Mouse (Mus musculus): Measurements from ENCODE around the gene Tmem88b.

Gene Tmem88b

GRCm38 (mm10) chr4:155785819-155786218 is at the start of gene Tmem88b:
Tmem88b (minus strand) TSS chr4:155785874.
- CTCF ChIA-PET, result interaction anchor here in 2 of 4 experiments (0.6 to 1.1 kb wide), 2 partner anchors 9 to 213 kb away, joined by 3 read pairs; no protein-coding TSS in a partner anchor
- POLR2A ChIA-PET, result interaction anchor here in 2 of 4 experiments (1.5 to 3.1 kb wide), 5 partner anchors 8 to 64 kb away, joined by 4 to 15 read pairs (median 6); partner anchors contain the start of genes Mrpl20 (in 1 of the 2) and Vwa1 (in 1 of the 2)

DNA sequence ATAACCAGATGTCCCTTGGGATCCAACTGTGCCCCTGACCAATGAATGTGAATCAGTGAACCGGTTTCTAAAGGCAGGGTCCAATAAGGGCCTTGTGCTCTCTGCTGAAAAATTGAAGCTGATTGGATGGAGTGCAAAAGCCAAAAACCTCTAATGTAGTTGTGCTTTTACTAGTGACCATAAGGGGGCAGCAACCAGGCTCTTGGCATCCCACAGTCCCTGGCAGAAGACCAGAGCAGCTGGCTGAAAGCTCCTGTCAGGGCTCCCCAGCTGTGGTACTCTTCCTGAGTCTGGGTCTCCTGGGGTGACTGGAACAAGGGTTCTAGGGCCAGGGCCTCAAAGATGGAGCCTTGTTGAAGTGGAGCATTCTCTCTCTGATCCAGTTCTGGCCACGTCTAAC is 48.2 kb upstream of the Tmem88b start:
- ChIA-PET CTCF (interaction anchor here (0.5 to 1.6 kb wide), 46 partner anchors 8 to 276 kb away, joined by 3 to 13 read pairs (median 4); partner anchors contain the start of genes Mrpl20 (in 2 of the 4), 9430015G10Rik (in 1 of the 4), Acap3 (in 1 of the 4) and Cptp (in 1 of the 4)), POLR2A (interaction anchor here (0.6 to 4.2 kb wide), 38 partner anchors 8 to 585 kb away, joined by 3 to 19 read pairs (median 4); partner anchors contain the start of genes Acap3 (in 2 of the 4), Ccnl2 (in 2 of the 4), Dvl1 (in 2 of the 4) and Pusl1 (in 2 of the 4))

GRCm38 (mm10) chr4:155833234-155833633 is 47.6 kb upstream of the Tmem88b start:
- ChIA-PET POLR2A (interaction anchor here in 3 of 4 experiments (0.7 to 4.2 kb wide), 32 partner anchors 8 to 402 kb away, joined by 3 to 19 read pairs (median 4); partner anchors contain the start of genes Acap3 (in 2 of the 3), Ccnl2 (in 2 of the 3), Dvl1 (in 2 of the 3) and Pusl1 (in 2 of the 3)), CTCF (interaction anchor here in 3 of 4 experiments (0.6 to 1.6 kb wide), 35 partner anchors 8 to 276 kb away, joined by 3 to 13 read pairs (median 4); partner anchors contain the start of genes 9430015G10Rik (in 1 of the 3), Acap3 (in 1 of the 3), Cptp (in 1 of the 3) and Dvl1 (in 1 of the 3))

DNA sequence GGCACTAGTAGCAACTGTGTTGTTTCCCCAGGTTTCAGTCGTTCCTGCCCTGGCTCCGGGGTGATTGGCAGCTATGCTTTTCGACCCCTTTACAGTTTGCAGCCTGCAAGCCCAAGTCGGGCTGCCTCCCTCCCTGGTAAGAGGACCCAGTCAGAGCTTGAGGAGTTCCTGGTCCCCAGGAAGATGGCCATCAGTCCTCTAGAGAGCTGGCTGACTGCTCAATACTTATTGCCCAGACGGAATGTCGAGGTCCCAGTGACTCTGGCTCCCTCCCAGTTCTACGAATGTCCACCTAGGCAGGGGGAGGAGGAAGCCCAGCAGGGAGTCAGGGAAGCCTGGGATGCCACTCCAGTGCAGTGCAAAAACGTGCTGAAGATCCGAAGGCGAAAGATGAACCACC is 46.6 kb upstream of the Tmem88b start:
- CTCF ChIA-PET, result interaction anchor here in 2 of 4 experiments (0.9 to 1.8 kb wide), 4 partner anchors 9 to 30 kb away, joined by 3 to 8 read pairs (median 4); partner anchors contain the start of gene Mrpl20 (in 1 of the 2)
- POLR2A ChIA-PET, result interaction anchor here in 3 of 4 experiments (0.9 to 12.6 kb wide), 13 partner anchors 8 to 115 kb away, joined by 3 to 236 read pairs (median 6); partner anchors contain the start of genes Ccnl2 (in 2 of the 3), Acap3 (in 1 of the 3), Cptp (in 1 of the 3) and Ints11 (in 1 of the 3)

DNA sequence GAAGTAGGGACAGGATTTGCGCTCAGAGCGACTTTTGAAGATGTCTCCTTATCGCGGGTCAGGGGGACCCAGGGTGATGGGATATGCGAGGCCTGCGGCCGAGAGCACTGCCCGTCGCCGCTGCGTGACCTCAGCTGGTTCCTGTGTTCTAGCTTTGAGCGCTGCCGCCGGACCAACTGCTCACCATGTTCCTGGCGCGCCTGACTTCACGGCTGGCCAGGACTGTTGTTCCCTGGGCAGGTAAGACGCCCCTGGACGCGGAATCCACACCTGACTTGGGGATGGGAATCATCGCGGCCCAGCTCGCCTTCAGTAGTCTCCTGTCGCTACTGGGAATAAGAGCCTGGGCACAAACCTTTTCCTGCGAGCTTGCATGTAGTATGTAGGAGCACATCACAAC is 46.2 kb upstream of the Tmem88b start:
- ChIA-PET CTCF (interaction anchor here in 3 of 4 experiments (0.6 to 1.8 kb wide), 5 partner anchors 10 to 319 kb away, joined by 3 to 8 read pairs (median 4); partner anchors contain the start of gene Mrpl20 (in 1 of the 3)), POLR2A (interaction anchor here in 3 of 4 experiments (0.6 to 12.6 kb wide), 20 partner anchors 9 to 372 kb away, joined by 3 to 236 read pairs (median 4); partner anchors contain the start of genes Ccnl2 (in 2 of the 3), Mrpl20 (in 2 of the 3), 9430015G10Rik (in 1 of the 3) and Acap3 (in 1 of the 3))

- ChIA-PET CTCF (interaction anchor here in 3 of 4 experiments (0.6 to 1.8 kb wide), 6 partner anchors 10 to 318 kb away, joined by 3 to 8 read pairs (median 4); partner anchors contain the start of gene Mrpl20 (in 1 of the 3)), POLR2A (interaction anchor here in 3 of 4 experiments (0.6 to 12.6 kb wide), 21 partner anchors 9 to 373 kb away, joined by 3 to 236 read pairs (median 4); partner anchors contain the start of genes Ccnl2 (in 2 of the 3), Mrpl20 (in 2 of the 3), 9430015G10Rik (in 1 of the 3) and Acap3 (in 1 of the 3))
Observed at GRCm38 (mm10) chr4:155831205-155831766, 45.6 kb upstream of the Tmem88b start, which contains the start of gene Aurkaip1. Aurkaip1 (plus strand) TSS chr4:155831272.

GRCm38 (mm10) chr4:155830596-155830995 is 44.9 kb upstream of the Tmem88b start:
- POLR2A ChIA-PET, result interaction anchor here in 1 of 4 experiments (1.2 to 12.6 kb wide), 5 partner anchors 9 to 127 kb away, joined by 4 to 236 read pairs (median 15); partner anchors contain the start of genes Ccnl2, Mrpl20 and Ssu72
- CTCF ChIA-PET, result interaction anchor here in 2 of 4 experiments (0.5 to 0.6 kb wide), 2 partner anchors 33 to 201 kb away, joined by 3 to 7 read pairs; no protein-coding TSS in a partner anchor

GRCm38 (mm10) chr4:155829866-155830265 is 44.2 kb upstream of the Tmem88b start:
- ChIA-PET POLR2A (interaction anchor here in 1 of 4 experiments (1.2 to 12.6 kb wide), 5 partner anchors 8 to 126 kb away, joined by 4 to 236 read pairs (median 15); partner anchors contain the start of genes Ccnl2, Mrpl20 and Ssu72), CTCF (no interaction called here)

DNA sequence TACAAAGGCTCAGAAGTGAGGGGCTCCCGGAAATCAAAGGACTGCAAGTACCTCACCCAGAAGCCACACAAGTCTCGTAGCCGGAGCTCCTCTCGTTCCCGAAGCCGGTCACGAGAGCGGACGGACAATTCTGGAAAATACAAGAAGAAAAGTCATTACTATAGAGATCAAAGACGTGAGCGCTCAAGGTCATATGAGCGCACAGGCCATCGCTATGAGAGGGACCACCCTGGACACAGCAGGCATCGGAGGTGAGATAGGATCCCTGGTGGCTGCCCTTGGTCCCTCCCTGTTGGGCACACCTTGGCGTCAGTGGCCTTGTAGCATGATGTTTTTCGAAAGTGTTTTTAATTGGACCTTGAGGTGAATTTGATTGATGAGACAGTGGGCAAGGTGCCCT is 37.8 kb upstream of the Tmem88b start:
- ChIA-PET CTCF (interaction anchor here in 2 of 4 experiments (0.5 to 2.2 kb wide), 3 partner anchors 10 to 81 kb away, joined by 4 to 6 read pairs (median 5); partner anchors contain the start of gene Ccnl2 (in 1 of the 2)), POLR2A (interaction anchor here in 3 of 4 experiments (0.6 to 12.6 kb wide), 14 partner anchors 10 to 222 kb away, joined by 3 to 236 read pairs (median 5); partner anchors contain the start of genes Ccnl2 (in 2 of the 3), Acap3 (in 1 of the 3), Mrpl20 (in 1 of the 3) and Mxra8 (in 1 of the 3))

DNA sequence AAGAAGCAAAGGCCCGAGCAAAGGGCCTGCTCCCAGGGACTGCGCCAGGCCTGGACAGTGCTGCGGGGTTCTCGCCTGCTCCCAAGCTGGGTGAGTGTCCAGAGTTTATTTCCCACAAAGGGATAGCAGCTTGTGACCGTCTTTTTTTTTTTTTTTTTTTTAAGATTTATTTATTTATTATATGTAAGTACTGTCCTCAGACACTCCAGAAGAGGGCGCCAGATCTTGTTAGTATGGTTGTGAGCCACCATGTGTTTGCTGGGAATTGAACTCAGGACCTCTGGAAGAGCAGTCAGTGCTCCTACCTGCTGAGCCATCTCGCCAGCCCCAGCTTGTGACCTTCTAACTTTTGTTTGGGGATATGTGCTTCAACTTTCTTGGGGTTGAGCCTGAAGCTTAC is 35.4 kb upstream of the Tmem88b start:
- POLR2A ChIA-PET, result interaction anchor here in 2 of 4 experiments (0.6 to 12.6 kb wide), 4 partner anchors 10 to 271 kb away, joined by 3 to 236 read pairs (median 9); partner anchors contain the start of genes Aurkaip1 (in 1 of the 2), Ccnl2 (in 1 of the 2) and Mrpl20 (in 1 of the 2)
- CTCF ChIA-PET, result interaction anchor here in 2 of 4 experiments (0.6 to 0.8 kb wide), 6 partner anchors 13 to 485 kb away, joined by 3 to 13 read pairs (median 4); no protein-coding TSS in a partner anchor

DNA sequence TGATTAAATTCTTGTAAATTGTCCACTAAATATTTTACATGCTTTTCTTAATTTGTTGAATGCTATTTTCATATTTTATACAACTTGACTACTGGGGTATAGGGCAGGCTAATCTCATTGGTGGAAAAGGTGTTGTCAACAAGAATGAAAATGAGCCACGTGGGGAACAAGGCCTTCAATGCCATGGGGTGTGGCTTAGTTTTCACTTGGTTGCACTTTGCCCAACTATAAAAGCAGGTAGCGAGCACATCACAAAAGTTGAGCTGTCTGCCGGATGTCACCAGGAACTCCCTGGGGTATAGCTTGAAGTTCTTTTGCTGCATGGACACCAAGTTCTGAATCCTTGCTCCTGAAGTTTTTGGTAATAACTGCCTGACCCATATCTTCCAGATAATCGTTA is 31.9 kb upstream of the Tmem88b start:
- ChIA-PET POLR2A (interaction anchor here in 2 of 4 experiments (1.0 to 17.8 kb wide), 6 partner anchors 9 to 193 kb away, joined by 3 to 236 read pairs (median 3); partner anchors contain the start of genes Aurkaip1 (in 1 of the 2) and Mrpl20 (in 1 of the 2)), CTCF (no interaction called here)

DNA sequence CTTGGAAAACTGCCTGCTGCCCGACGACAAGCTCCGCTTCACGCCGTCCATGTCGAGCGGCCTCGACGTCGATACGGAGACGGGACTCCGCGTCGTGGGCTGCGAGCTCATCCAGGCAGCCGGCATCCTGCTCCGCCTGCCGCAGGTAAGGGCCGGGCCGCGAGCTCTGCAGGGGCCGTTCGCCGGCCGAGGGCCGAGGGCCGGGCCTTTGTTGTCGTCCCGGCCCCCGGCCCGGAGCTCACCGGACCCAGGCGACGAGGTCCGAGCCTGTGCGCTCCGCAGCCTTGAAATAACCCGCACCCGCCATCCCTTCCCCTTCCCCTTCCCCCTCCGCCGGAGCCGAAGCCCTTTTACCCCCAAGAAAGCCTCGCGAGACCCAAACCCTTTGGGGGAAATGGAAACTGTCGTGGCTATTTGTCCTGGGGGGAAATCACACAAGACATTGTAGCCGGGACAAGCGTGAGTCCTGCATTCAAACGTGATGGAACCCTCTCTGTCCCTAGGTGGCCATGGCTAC is 27.0 kb upstream of the Tmem88b start:
- CTCF ChIA-PET, result interaction anchor here in 2 of 4 experiments (1.6 to 1.9 kb wide), 2 partner anchors 10 kb away, joined by 3 to 5 read pairs; partner anchors contain the start of gene Mrpl20 (in 1 of the 2)
- POLR2A ChIA-PET, result interaction anchor here (0.6 to 17.8 kb wide), 31 partner anchors 9 to 356 kb away, joined by 3 to 236 read pairs (median 4); partner anchors contain the start of genes Mrpl20 (in 3 of the 4), Mxra8 (in 2 of the 4), Atad3a (in 1 of the 4) and Aurkaip1 (in 1 of the 4)

DNA sequence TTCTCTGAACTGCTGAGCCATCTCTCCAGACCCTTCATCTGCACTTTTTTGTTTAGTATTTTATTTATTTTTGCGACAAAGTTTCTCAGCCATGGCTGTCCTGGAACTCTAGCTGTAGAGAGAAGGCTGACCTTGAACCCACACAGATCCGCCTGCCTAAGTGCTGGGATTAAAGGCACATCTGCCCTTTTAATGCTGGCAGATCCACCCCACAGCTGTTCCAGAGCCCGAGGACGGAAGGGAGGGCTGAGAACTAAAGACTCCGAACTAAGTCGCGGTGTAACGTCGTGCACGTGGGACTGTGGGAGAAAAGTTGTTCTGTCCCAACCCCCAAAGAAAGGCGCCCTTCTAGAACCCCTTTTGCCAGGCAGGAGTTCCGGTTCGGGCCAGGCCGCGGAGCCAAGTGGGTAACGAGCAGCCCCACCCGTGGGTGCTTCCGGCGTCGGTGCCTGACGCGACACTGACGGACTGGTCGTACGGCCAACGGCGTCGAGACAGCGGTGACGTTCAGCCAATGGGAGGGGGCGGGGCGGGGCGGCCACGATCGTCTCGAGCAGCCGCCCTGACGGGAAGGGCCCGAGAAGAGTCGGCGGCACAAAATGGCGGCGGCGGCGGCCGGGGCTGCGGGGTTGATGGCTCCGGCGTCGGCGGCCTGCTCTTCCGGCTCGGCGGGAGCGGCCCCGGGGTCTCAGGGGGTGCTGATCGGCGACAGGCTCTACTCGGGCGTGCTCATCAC is 26.4 kb upstream of the Tmem88b start, which contains the start of gene Ccnl2:
Gene Ccnl2, plus strand, starts transcription at position 561 of the 736 bp plus-strand sequence.
- CTCF ChIA-PET, result interaction anchor here in 2 of 4 experiments (1.6 to 1.9 kb wide), 2 partner anchors 9 to 11 kb away, joined by 3 to 5 read pairs; partner anchors contain the start of gene Mrpl20 (in 1 of the 2)
- POLR2A ChIA-PET, result interaction anchor here (0.5 to 17.8 kb wide), 35 partner anchors 8 to 143 kb away, joined by 3 to 236 read pairs (median 4); partner anchors contain the start of genes Mrpl20 (in 3 of the 4), Mxra8 (in 2 of the 4), Atad3a (in 1 of the 4) and Aurkaip1 (in 1 of the 4)

- ChIA-PET POLR2A (interaction anchor here in 1 of 4 experiments (1.4 to 17.8 kb wide), 3 partner anchors 12 to 33 kb away, joined by 3 to 236 read pairs (median 3); partner anchors contain the start of gene Aurkaip1), CTCF (no interaction called here)
Observed at GRCm38 (mm10) chr4:155807841-155808240, 22.2 kb upstream of the Tmem88b start.

DNA sequence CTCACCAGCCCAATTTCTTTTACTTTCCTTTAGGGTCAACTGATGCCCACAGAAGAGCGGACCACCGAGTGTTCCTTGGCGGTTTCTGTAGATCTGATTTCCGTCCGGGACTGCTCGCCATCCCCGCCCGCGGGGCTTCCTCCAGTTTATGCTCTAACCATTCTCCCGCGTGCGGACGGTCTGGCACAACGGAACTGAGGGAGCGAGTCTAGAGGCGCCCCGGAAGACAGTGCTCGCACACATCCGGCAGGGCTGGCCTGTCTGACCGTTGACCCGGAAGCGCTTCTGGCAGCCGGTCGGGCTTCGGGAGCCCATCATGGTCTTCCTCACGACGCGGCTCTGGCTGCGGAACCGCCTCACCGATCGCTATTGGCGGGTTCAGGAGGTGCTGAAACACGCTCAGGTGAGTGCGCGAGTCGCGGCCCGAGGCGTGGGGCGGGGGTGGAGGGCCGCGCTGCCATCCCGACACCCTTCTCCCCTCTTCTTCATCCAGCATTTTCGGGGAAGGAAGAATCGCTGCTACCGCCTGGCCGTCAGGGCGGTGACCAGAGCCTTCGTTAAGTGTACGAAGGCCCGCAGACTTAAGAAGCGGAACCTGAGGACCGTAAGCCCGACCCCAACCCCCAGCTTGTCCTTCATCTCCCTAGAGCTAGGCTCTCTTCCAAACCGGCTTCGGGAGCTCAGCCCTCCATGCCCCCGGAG is 17.8 kb upstream of the Tmem88b start:
- POLR2A ChIA-PET, result interaction anchor here (0.6 to 17.8 kb wide), 26 partner anchors 9 to 165 kb away, joined by 3 to 236 read pairs (median 4); partner anchors contain the start of genes Ccnl2 (in 3 of the 4), Mib2 (in 3 of the 4), Aurkaip1 (in 1 of the 4) and Mxra8 (in 1 of the 4)

More for the DNA sequence above, 17.8 kb upstream of the Tmem88b start:
- CTCF ChIA-PET, result interaction anchor here in 3 of 4 experiments (0.6 to 2.8 kb wide), 12 partner anchors 9 to 101 kb away, joined by 3 to 12 read pairs (median 4); partner anchors contain the start of genes Atad3a (in 1 of the 3) and Ccnl2 (in 1 of the 3)

Measured in embryonic stem cell, embryonic (primary cell).